Mouse (Mus musculus) lung, postnatal 0 days (tissue): ENCODE measurements at regions not wholly inside any gene's neighbourhood (a gene's known extent, or its start where the extent isn't known, plus 50 kb on each side); places are given as distances from the start of the nearest gene placed in this dataset.

ENCODE experiments used
- CTCF ChIP-seq: IDR thresholded peaks from 2 replicates; pipeline ENCODE4 v1.5.1; 2016; ENCODE audit warnings: antibody characterized with exemption, mild to moderate bottlenecking
- EP300 ChIP-seq: IDR thresholded peaks from 2 replicates; pipeline ENCODE4 v1.6.1; 2016; ENCODE audit warnings: antibody characterized with exemption, mild to moderate bottlenecking, control low read depth

DNA sequence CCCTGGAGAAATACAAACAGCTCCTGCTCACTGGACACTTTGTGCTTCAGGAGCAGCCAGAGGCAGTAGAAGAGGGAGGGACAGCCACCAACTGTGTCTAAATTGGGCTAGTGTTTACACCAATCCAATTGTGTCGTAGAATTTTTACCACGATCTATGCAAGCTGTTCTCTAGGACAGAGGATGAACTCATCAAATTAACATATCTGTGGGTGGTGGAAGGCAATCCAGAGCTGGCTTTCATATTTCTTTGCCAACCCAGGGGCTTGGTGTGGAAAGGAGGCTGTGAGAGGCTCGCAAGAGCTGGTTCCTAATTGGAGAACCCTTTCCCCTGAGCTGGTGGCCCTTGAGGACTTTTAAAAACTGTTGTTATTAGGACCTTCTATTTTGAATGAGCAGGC is 122.3 kb downstream of the Slc38a4 start:
- TF ChIP-seq CTCF: no peak
- TF ChIP-seq EP300: no peak
